ENCODE assay signal across 8 mouse cellular contexts in genomic region chr13:21881878-21882669, GRCm38 (mm10). TPM values are rescaled to one million over a fixed set of nuclear protein-coding genes. Genes with fewer than 3 reads are reported as not detected.
DNase-seq lines count a peak whose midpoint lies in the region; ATAC-seq and TF ChIP-seq lines count a peak whose summit lies in the region.

No protein-coding gene starts in this region.

- no peaks in the 10 kb centered on the region for H3K4me1 ChIP-seq in kidney, embryonic 14.5 days (ENCODE audit: control insufficient read depth, insufficient read depth, low read length)
- H3K4me1 ChIP-seq in liver, embryonic 15.5 days (replicated peaks), result peaks cover 15% of the 10 kb centered on the region

- H3K27me3 ChIP-seq in kidney, embryonic 14.5 days (ENCODE audit: control insufficient read depth, insufficient read depth, low read length), result no peaks in the 10 kb centered on the region
- no peaks in the 10 kb centered on the region for H3K27me3 ChIP-seq in liver, embryonic 15.5 days

- H3K4me2 ChIP-seq in kidney, embryonic 14.5 days (replicated peaks; ENCODE audit: low read depth, low read length), result peak overlapping the region; percentile 38
- peak overlapping the region; percentile 67 for H3K4me2 ChIP-seq in liver, embryonic 15.5 days

- H3K9me3 ChIP-seq in kidney, embryonic 14.5 days (ENCODE audit: control insufficient read depth, low read length), result no peaks in the 10 kb centered on the region
- H3K9me3 ChIP-seq in liver, embryonic 15.5 days (replicated peaks), result no peaks in the 10 kb centered on the region

- peak overlapping the region; percentile 51 for H3K4me3 ChIP-seq in kidney, embryonic 14.5 days (ENCODE audit: low read length)
- H3K4me3 ChIP-seq in liver, embryonic 15.5 days (replicated peaks), result peak overlapping the region; percentile 61

- no peaks in the 10 kb centered on the region for H3K36me3 ChIP-seq in kidney, embryonic 14.5 days (ENCODE audit: control insufficient read depth, insufficient read depth, low read length)
- no peaks in the 10 kb centered on the region for H3K36me3 ChIP-seq in liver, embryonic 15.5 days (replicated peaks)

- TF ChIP-seq POLR2A in brain, embryonic 14.5 days (IDR thresholded peaks at IDR 0.05; ENCODE audit: borderline replicate concordance, extremely low read depth, insufficient read depth, insufficient read length, poor library complexity, severe bottlenecking), result no peak

- H3K27ac ChIP-seq in kidney, embryonic 14.5 days (ENCODE audit: low read depth, low read length), result no peak overlapping the region
- no peak overlapping the region for H3K27ac ChIP-seq in liver, embryonic 15.5 days (replicated peaks)

- WGBS in kidney, embryonic 14.5 days, result 1% methylated on average over 27 of the region's 27 CpGs
- WGBS in liver, embryonic 15.5 days (ENCODE audit: insufficient replicate concordance), result under 1% methylated on average over 27 of the region's 27 CpGs

- DNase-seq in ovary, postnatal 36 days (ENCODE audit: low spot score), result peak; percentile 19
- no peak for DNase-seq in ovary, postnatal 14 days (ENCODE audit: low spot score)
- peak; percentile 29 for DNase-seq in brain, embryonic 14.5 days (ENCODE audit: low read depth)
- DNase-seq in right cerebral cortex, adult 2 months (ENCODE audit: low spot score in 2 of 2), result peak; percentile 71 to 81
- no peak for DNase-seq in urinary bladder, postnatal 25 days (ENCODE audit: low spot score)

- H3K9ac ChIP-seq in kidney, embryonic 14.5 days (ENCODE audit: low read depth, low read length), result peak overlapping the region; percentile 46; the same call in 1 of the 2 replicates
- peak overlapping the region; percentile 44 for H3K9ac ChIP-seq in liver, embryonic 15.5 days

- no peak for TF ChIP-seq CTCF in brain, embryonic 14.5 days (IDR thresholded peaks at IDR 0.05; ENCODE audit: borderline replicate concordance, extremely low read depth, insufficient read depth, insufficient read length)

- peak; percentile 47 for ATAC-seq in frontal cortex, adult (ENCODE audit: low TSS enrichment)
- ATAC-seq in kidney, embryonic 14.5 days (ENCODE audit: low FRiP score, low TSS enrichment), result peak; percentile 83
- peak; percentile 82 for ATAC-seq in liver, embryonic 15.5 days (ENCODE audit: insufficient read depth)

RNA-seq across cellular contexts. Expression of gene Hist1h2br, which starts 48.5 kb away (rescaled TPM):
- 5.6 and 6.6 TPM in 2 replicates for polyA plus RNA-seq in brain, embryonic 14.5 days (2012; rRNA removed)
- 27.1 and 42.5 TPM in 2 replicates for polyA plus RNA-seq in kidney, embryonic 14.5 days (2014; fragmentation: Nextera tagmentation; extraction: Ambion mirVana)
- polyA plus RNA-seq in liver, embryonic 15.5 days (2015; fragmentation: Nextera tagmentation; extraction: Ambion mirVana), result 25.5 and 29.5 TPM in 2 replicates

RNA-seq across cellular contexts. Expression of gene Hist1h2ap, which starts 48.8 kb away (rescaled TPM):
- polyA plus RNA-seq in brain, embryonic 14.5 days (2012; rRNA removed), result 71.3 and 78.4 TPM in 2 replicates
- polyA plus RNA-seq in kidney, embryonic 14.5 days (2014; fragmentation: Nextera tagmentation; extraction: Ambion mirVana), result 4,540 and 6,439 TPM in 2 replicates
- polyA plus RNA-seq in liver, embryonic 15.5 days (2015; fragmentation: Nextera tagmentation; extraction: Ambion mirVana), result 3,475 and 4,316 TPM in 2 replicates

RNA-seq across cellular contexts. Expression of gene Hist1h4n, which starts 50.1 kb away (rescaled TPM):
- 25.9 and 58.6 TPM in 2 replicates for polyA plus RNA-seq in brain, embryonic 14.5 days (2012; rRNA removed)
- 23.1 and 41.1 TPM in 2 replicates for polyA plus RNA-seq in kidney, embryonic 14.5 days (2014; fragmentation: Nextera tagmentation; extraction: Ambion mirVana)
- polyA plus RNA-seq in liver, embryonic 15.5 days (2015; fragmentation: Nextera tagmentation; extraction: Ambion mirVana), result 26.6 and 33.7 TPM in 2 replicates

Comparison
In these comparisons a context has a peak if more than half of its experiments do, and no peak if none do; other contexts are left out.
1. DNase-seq: peak in ovary, postnatal 36 days (single experiment), brain, embryonic 14.5 days (single experiment) and right cerebral cortex, adult 2 months (2 of 2); none in ovary, postnatal 14 days (single experiment) and urinary bladder, postnatal 25 days (single experiment).
2. RNA of gene Hist1h2ap, which starts 48.8 kb away (polyA plus RNA-seq): 4,540 to 6,439 TPM in kidney, embryonic 14.5 days and 3,475 to 4,316 TPM in liver, embryonic 15.5 days; 71.3 to 78.4 TPM in brain, embryonic 14.5 days; every median in the first group is over 10 times any median in the second.
3. Peak in every context shown above with its lines, with median percentiles within 50 percentile points of each other: ATAC-seq.